Mouse (Mus musculus) hindbrain, embryonic 15.5 days (tissue): ENCODE data around the gene Pygo2. TPM values are rescaled to one million over a fixed set of nuclear protein-coding genes. Genes with fewer than 3 reads are reported as not detected.
"Not testable (repeated sequence)": the region's sequence is repeated elsewhere in the genome, so short reads cannot be mapped to it uniquely, and the experiment has no call there.

Experiments
- ATAC-seq: fragments of 200-750 bp; cut with Nextera tagmentation; 2 replicates; pipeline ENCODE4 v1.8.0; 2017; ENCODE audit warnings: low read depth, moderate number of reproducible peaks, moderate TSS enrichment; ENCODE audit not compliant: low FRiP score
- H3K27ac ChIP-seq: fragments of 300-500 bp; sonication (generic); replicated peaks from 2 replicates; pipeline ENCODE4 v1.5.1; 2015; ENCODE audit warnings: mild to moderate bottlenecking, inconsistent platforms
- H3K27me3 ChIP-seq: fragments of 300-500 bp; sonication (generic); 2 replicates; pipeline ENCODE4 v1.6.1; 2015; ENCODE audit warnings: control low read depth, inconsistent platforms
- H3K36me3 ChIP-seq: fragments of 300-500 bp; sonication (generic); 2 replicates; pipeline ENCODE4 v1.6.1; 2015; ENCODE audit warnings: control low read depth, inconsistent platforms
- H3K4me1 ChIP-seq: fragments of 300-500 bp; sonication (generic); replicated peaks from 2 replicates; pipeline ENCODE4 v1.6.1; 2015; ENCODE audit warnings: control low read depth, inconsistent platforms
- H3K4me2 ChIP-seq: fragments of 300-500 bp; sonication (generic); 2 replicates; pipeline ENCODE4 v1.6.1; 2015; ENCODE audit warnings: moderate library complexity, mild to moderate bottlenecking, inconsistent platforms
- H3K4me3 ChIP-seq: fragments of 300-500 bp; sonication (generic); 2 replicates; pipeline ENCODE4 v1.5.1; 2015; ENCODE audit warnings: mild to moderate bottlenecking, inconsistent platforms
- H3K9ac ChIP-seq: fragments of 300-500 bp; sonication (generic); 2 replicates; pipeline ENCODE4 v1.6.1; 2015; ENCODE audit warnings: inconsistent platforms
- H3K9me3 ChIP-seq: fragments of 300-500 bp; sonication (generic); 2 replicates; pipeline ENCODE4 v1.6.1; 2016; ENCODE audit warnings: control low read depth, inconsistent platforms
- WGBS: fragments of 180-500 bp; shearing (Covaris S2); methylation state at CpG from one replicate; pipeline ENCODE4 v1.1.7; 2015; 5-methylcytosine and 5-hydroxymethylcytosine counted together
- polyA plus RNA-seq: library from polyadenylated mRNA; unstranded; fragments of >200 nt; fragmentation: Nextera tagmentation; extraction: Ambion mirVana; gene quantifications from 2 replicates; pipeline ENCODE4 v1.2.1, GENCODE M21; 2015

The Pygo2 gene
- polyA plus RNA-seq, 1 experiment from 2014 or later: 45.8 TPM

- Histone ChIP-seq H3K4me2 (no peak overlapping the region), H3K4me1 (peaks cover 18% of the 10 kb centered on the region), H3K9ac (no peak overlapping the region), H3K27ac (no peak overlapping the region), H3K27me3 (no peaks in the 10 kb centered on the region), H3K4me3 (no peak overlapping the region), H3K36me3 (no peaks in the 10 kb centered on the region), H3K9me3 (no peaks in the 10 kb centered on the region)
- 84% methylated on average over 4 of the region's 4 CpGs for WGBS
- no peak for ATAC-seq
Observed at GRCm38 (mm10) chr3:89425876-89426275, 4.1 kb upstream of the Pygo2 start.

GRCm38 (mm10) chr3:89429021-89429420 is 993 bp upstream of the Pygo2 start:
- H3K9me3 ChIP-seq, H3K27ac ChIP-seq, H3K4me3 ChIP-seq, H3K27me3 ChIP-seq, H3K9ac ChIP-seq, H3K4me2 ChIP-seq, ATAC-seq: not testable (repeated sequence)
- Histone ChIP-seq H3K4me1 (peaks cover 20% of the 10 kb centered on the region), H3K36me3 (peaks cover 17% of the 10 kb centered on the region)
- WGBS: 92% methylated on average over 7 of the region's 7 CpGs

GRCm38 (mm10) chr3:89432606-89433005 is 2.6 kb downstream of the Pygo2 start:
- H3K36me3 ChIP-seq: peaks cover 26% of the 10 kb centered on the region
- no peaks in the 10 kb centered on the region for H3K27me3 ChIP-seq
- H3K27ac ChIP-seq: no peak overlapping the region
- WGBS: 94% methylated on average over 8 of the region's 8 CpGs
- no peak overlapping the region for H3K4me2 ChIP-seq
- no peak overlapping the region for H3K9ac ChIP-seq
- H3K4me1 ChIP-seq: peaks cover 36% of the 10 kb centered on the region
- no peak overlapping the region for H3K4me3 ChIP-seq
- ATAC-seq: no peak
- no peaks in the 10 kb centered on the region for H3K9me3 ChIP-seq

GRCm38 (mm10) chr3:89434532-89434931 is 4.5 kb downstream of the Pygo2 start:
- no peak for ATAC-seq
- Histone ChIP-seq H3K4me1 (peaks cover 36% of the 10 kb centered on the region), H3K36me3 (peaks cover 26% of the 10 kb centered on the region), H3K9me3 (no peaks in the 10 kb centered on the region), H3K4me3 (no peak overlapping the region), H3K4me2 (0 out of 2 replicates have a peak overlapping the region, but pooled peaks have one; percentile 2), H3K27ac (0 out of 2 replicates have a peak overlapping the region, but pooled peaks have one; percentile 15), H3K9ac (no peak overlapping the region), H3K27me3 (no peaks in the 10 kb centered on the region)
- 87% methylated on average over 11 of the region's 11 CpGs for WGBS

- Histone ChIP-seq H3K9ac (no peak overlapping the region), H3K4me2 (no peak overlapping the region)
- WGBS: 66% methylated on average over 7 of the region's 7 CpGs
Observed at GRCm38 (mm10) chr3:89435041-89435440, 5.0 kb downstream of the Pygo2 start.

GRCm38 (mm10) chr3:89436176-89437113 is 6.4 kb downstream of the Pygo2 start, which contains the start of gene Pbxip1:
Gene Pbxip1, plus strand, starts transcription at chr3:89436706.
- H3K4me1 ChIP-seq: peaks cover 27% of the 10 kb centered on the region
- peak within 1 kb of the TSS; percentile 46; the same call in 1 of the 2 replicates for H3K27ac ChIP-seq
- WGBS: 5% methylated on average over 15 of the region's 16 CpGs
- H3K36me3 ChIP-seq: peaks cover 26% of the 10 kb centered on the region
- peak within 1 kb of the TSS; percentile 33 for H3K4me3 ChIP-seq
- H3K27me3 ChIP-seq: no peaks in the 10 kb centered on the region
- H3K9me3 ChIP-seq: no peaks in the 10 kb centered on the region
- ATAC-seq: peak; percentile 68
- peak within 1 kb of the TSS; percentile 14; the same call in 1 of the 2 replicates for H3K9ac ChIP-seq
- peak within 1 kb of the TSS; percentile 49 for H3K4me2 ChIP-seq

More at GRCm38 (mm10) chr3:89435041-89435440, 5.0 kb downstream of the Pygo2 start:
- Histone ChIP-seq H3K4me1 (peaks cover 36% of the 10 kb centered on the region), H3K27ac (0 out of 2 replicates have a peak overlapping the region, but pooled peaks have one; percentile 9), H3K4me3 (no peak overlapping the region), H3K36me3 (peaks cover 26% of the 10 kb centered on the region), H3K27me3 (no peaks in the 10 kb centered on the region), H3K9me3 (no peaks in the 10 kb centered on the region)
- ATAC-seq: no peak

- no peaks in the 10 kb centered on the region for H3K9me3 ChIP-seq
- H3K4me3 ChIP-seq: peak overlapping the region; percentile 33
- peaks cover 20% of the 10 kb centered on the region for H3K4me1 ChIP-seq
- H3K36me3 ChIP-seq: peaks cover 26% of the 10 kb centered on the region
- H3K4me2 ChIP-seq: peak overlapping the region; percentile 49
- no peaks in the 10 kb centered on the region for H3K27me3 ChIP-seq
- H3K9ac ChIP-seq: no peak overlapping the region
- ATAC-seq: no peak
- 24% methylated on average over 5 of the region's 5 CpGs for WGBS
- peak overlapping the region; percentile 46; the same call in 1 of the 2 replicates for H3K27ac ChIP-seq
Observed at GRCm38 (mm10) chr3:89437269-89437668, 7.3 kb downstream of the Pygo2 start.

- Histone ChIP-seq H3K27me3 (no peaks in the 10 kb centered on the region), H3K27ac (no peak overlapping the region), H3K9ac (no peak overlapping the region), H3K4me2 (no peak overlapping the region), H3K9me3 (no peaks in the 10 kb centered on the region), H3K4me1 (peaks cover 16% of the 10 kb centered on the region), H3K4me3 (no peak overlapping the region), H3K36me3 (no peaks in the 10 kb centered on the region)
- ATAC-seq: no peak
- 94% methylated on average over 2 of the region's 2 CpGs for WGBS
Observed at GRCm38 (mm10) chr3:89440691-89441090, 10.7 kb downstream of the Pygo2 start.

- ATAC-seq: 0 out of 2 replicates have a peak, but pooled peaks have one; percentile 32
- H3K9me3 ChIP-seq: no peaks in the 10 kb centered on the region
- H3K9ac ChIP-seq: no peak overlapping the region
- H3K4me3 ChIP-seq: no peak overlapping the region
- H3K27ac ChIP-seq: no peak overlapping the region
- H3K27me3 ChIP-seq: no peaks in the 10 kb centered on the region
- H3K4me2 ChIP-seq: no peak overlapping the region
- 64% methylated on average over 13 of the region's 13 CpGs for WGBS
- 0 out of 2 replicates have a peak, but pooled peaks cover 7% of the 10 kb centered on the region for H3K4me1 ChIP-seq
- no peaks in the 10 kb centered on the region for H3K36me3 ChIP-seq
Observed at GRCm38 (mm10) chr3:89448720-89449537, 18.9 kb downstream of the Pygo2 start.

GRCm38 (mm10) chr3:89449541-89449940 is 19.5 kb downstream of the Pygo2 start:
- ATAC-seq: peak; percentile 72
- H3K36me3 ChIP-seq: no peaks in the 10 kb centered on the region
- H3K27me3 ChIP-seq: no peaks in the 10 kb centered on the region
- H3K4me2 ChIP-seq: no peak overlapping the region
- 0 out of 2 replicates have a peak, but pooled peaks cover 7% of the 10 kb centered on the region for H3K4me1 ChIP-seq
- 35% methylated on average over 7 of the region's 7 CpGs for WGBS
- no peak overlapping the region for H3K27ac ChIP-seq
- no peaks in the 10 kb centered on the region for H3K9me3 ChIP-seq
- no peak overlapping the region for H3K4me3 ChIP-seq
- no peak overlapping the region for H3K9ac ChIP-seq

- Histone ChIP-seq H3K27ac (no peak overlapping the region), H3K9ac (no peak overlapping the region), H3K36me3 (no peaks in the 10 kb centered on the region), H3K4me3 (no peak overlapping the region), H3K9me3 (no peaks in the 10 kb centered on the region), H3K27me3 (no peaks in the 10 kb centered on the region), H3K4me1 (0 out of 2 replicates have a peak, but pooled peaks cover 7% of the 10 kb centered on the region), H3K4me2 (no peak overlapping the region)
- WGBS: 93% methylated on average over 1 of the region's 1 CpGs
- ATAC-seq: no peak
Observed at GRCm38 (mm10) chr3:89451916-89452315, 21.9 kb downstream of the Pygo2 start.
